Mouse (Mus musculus): ENCODE measurements around the gene Tbc1d8. TPM values are rescaled to one million over a fixed set of nuclear protein-coding genes. Genes with fewer than 3 reads are reported as not detected.

Tbc1d8 gene
- total and polyA plus RNA-seq, 3 experiments, result 0.16 to 1.4 (median 0.81) TPM

- no peak for TF ChIP-seq RAD21 (IDR thresholded peaks at IDR 0.05; ENCODE audit: low read depth, low read length)
- no peak for TF ChIP-seq JUND (conservative IDR thresholded peaks at IDR 0.05; ENCODE audit: low read depth, low read length)
- TF ChIP-seq ZNF384 (IDR thresholded peaks at IDR 0.05; ENCODE audit: low read depth, low read length), result no peak
- TF ChIP-seq SIN3A (IDR thresholded peaks at IDR 0.05; ENCODE audit: low read length), result no peak
- no peak for TF ChIP-seq UBTF (IDR thresholded peaks at IDR 0.05; ENCODE audit: low read depth, low read length)
- TF ChIP-seq POLR2A (IDR thresholded peaks at IDR 0.05; ENCODE audit: low read depth, low read length), result no peak
- no peak for TF ChIP-seq MAFK (IDR thresholded peaks at IDR 0.05; ENCODE audit: insufficient replicate concordance, low read length)
- TF ChIP-seq SMC3 (IDR thresholded peaks at IDR 0.05; ENCODE audit: low read depth, low read length), result no peak
- TF ChIP-seq NELFE (IDR thresholded peaks at IDR 0.05; ENCODE audit: low read depth, low read length), result no peak
- Histone ChIP-seq H3K79me2 (replicated peaks; ENCODE audit: control insufficient read depth, extremely low read depth, insufficient read depth, poor library complexity, severe bottlenecking) (no peaks in the 10 kb centered on the region), H3K4me1 (ENCODE audit: control insufficient read depth in 1 of 2, insufficient read depth in 2 of 2) (peaks cover 3 to 8% of the 10 kb centered on the region in 2 experiments; a peak in 1 of 4 replicates), H3K27me3 (replicated peaks) (no peaks in the 10 kb centered on the region), H3K9me3 (replicated peaks; ENCODE audit: low read length) (no peaks in the 10 kb centered on the region), H3K4me2 (ENCODE audit: insufficient read depth, low read depth, poor library complexity, severe bottlenecking) (no peak overlapping the region), H3K4me3 (replicated peaks in 1 of 3; ENCODE audit: low read depth in 2 of 3, low read length in 2 of 3, poor library complexity in 1 of 3) (no peak overlapping the region), H3K27ac (ENCODE audit: insufficient read depth, low read depth) (no peak overlapping the region), H3K9ac (ENCODE audit: insufficient read depth, low read depth) (no peak overlapping the region), H3K36me3 (replicated peaks in 1 of 2; ENCODE audit: control insufficient read depth in 1 of 2, insufficient read depth in 1 of 2, low read length in 1 of 2) (no peaks in the 10 kb centered on the region)
- dilution Hi-C loops (cut with MboI; ENCODE audit: extremely low pct_ligation_motif_present, extremely low pct_unique_long_range_greater_than_20kb, low sequenced_read_pairs), result no loop called here
- no peak for DNase-seq (ENCODE audit: extremely low read depth)
- in situ Hi-C loops (cut with MboI; ENCODE audit: low pct_ligation_motif_present, low pct_unique_long_range_greater_than_20kb, low sequenced_read_pairs), result no loop called here
Observed at GRCm38 (mm10) chr1:39439661-39440548, 38.6 kb downstream of the Tbc1d8 start.

- Histone ChIP-seq H3K4me3 (replicated peaks in 1 of 3; ENCODE audit: low read depth in 2 of 3, low read length in 2 of 3, poor library complexity in 1 of 3) (no peak overlapping the region), H3K9ac (ENCODE audit: insufficient read depth, low read depth) (no peak overlapping the region), H3K27me3 (replicated peaks) (no peaks in the 10 kb centered on the region), H3K4me1 (ENCODE audit: control insufficient read depth in 1 of 2, insufficient read depth in 2 of 2) (peaks cover 3% of the 10 kb centered on the region in 2 experiments; a peak in 1 of 4 replicates), H3K36me3 (replicated peaks in 1 of 2; ENCODE audit: control insufficient read depth in 1 of 2, insufficient read depth in 1 of 2, low read length in 1 of 2) (no peaks in the 10 kb centered on the region), H3K79me2 (replicated peaks; ENCODE audit: control insufficient read depth, extremely low read depth, insufficient read depth, poor library complexity, severe bottlenecking) (no peaks in the 10 kb centered on the region), H3K27ac (ENCODE audit: insufficient read depth, low read depth) (no peak overlapping the region), H3K4me2 (ENCODE audit: insufficient read depth, low read depth, poor library complexity, severe bottlenecking) (no peak overlapping the region), H3K9me3 (replicated peaks; ENCODE audit: low read length) (no peaks in the 10 kb centered on the region)
- DNase-seq (ENCODE audit: extremely low read depth), result no peak
- dilution Hi-C loops (cut with MboI; ENCODE audit: extremely low pct_ligation_motif_present, extremely low pct_unique_long_range_greater_than_20kb, low sequenced_read_pairs), result no loop called here
- TF ChIP-seq ZNF384 (IDR thresholded peaks at IDR 0.05; ENCODE audit: low read depth, low read length) (no peak), JUND (conservative IDR thresholded peaks at IDR 0.05; ENCODE audit: low read depth, low read length) (no peak), TCF12 (IDR thresholded peaks at IDR 0.05; ENCODE audit: low read depth, low read length) (no peak), POLR2AphosphoS2 (IDR thresholded peaks at IDR 0.05; ENCODE audit: low read depth, low read length) (no peak), ETS1 (conservative IDR thresholded peaks at IDR 0.05; ENCODE audit: low read depth, low read length) (no peak), MAFK (IDR thresholded peaks at IDR 0.05; ENCODE audit: insufficient replicate concordance, low read length) (no peak), USF1 (IDR thresholded peaks at IDR 0.05; ENCODE audit: low read depth, low read length) (no peak), TBP (conservative IDR thresholded peaks at IDR 0.05; ENCODE audit: low read depth, low read length) (no peak), HCFC1 (IDR thresholded peaks at IDR 0.05; ENCODE audit: low read depth, low read length) (no peak), IRF4 (IDR thresholded peaks at IDR 0.05; ENCODE audit: low read depth, low read length) (no peak), POLR2A (IDR thresholded peaks at IDR 0.05; ENCODE audit: low read depth, low read length) (no peak), E2F4 (IDR thresholded peaks at IDR 0.05; ENCODE audit: insufficient replicate concordance, low read depth, low read length) (no peak), NELFE (IDR thresholded peaks at IDR 0.05; ENCODE audit: low read depth, low read length) (no peak)
- in situ Hi-C loops (cut with MboI; ENCODE audit: low pct_ligation_motif_present, low pct_unique_long_range_greater_than_20kb, low sequenced_read_pairs), result no loop called here
Observed at GRCm38 (mm10) chr1:39438629-39439028, 39.9 kb downstream of the Tbc1d8 start.

All from CH12.LX (cell line).